Mouse (Mus musculus) limb, embryonic 13.5 days (tissue): ENCODE results near the gene Zfhx3. TPM values are rescaled to one million over a fixed set of nuclear protein-coding genes. Genes with fewer than 3 reads are reported as not detected.

Experiments used
- ATAC-seq: fragments of 200-750 bp; cut with Nextera tagmentation; 2 replicates; pipeline ENCODE4 v1.8.0; 2017; ENCODE audit warnings: low read depth, moderate number of reproducible peaks, moderate TSS enrichment; ENCODE audit not compliant: low FRiP score
- H3K27ac ChIP-seq: fragments of 300-500 bp; sonication (generic); 2 replicates; pipeline ENCODE4 v1.5.1; 2015; ENCODE audit warnings: inconsistent platforms, mild to moderate bottlenecking, moderate library complexity
- H3K27me3 ChIP-seq: fragments of 300-500 bp; sonication (generic); 2 replicates; pipeline ENCODE4 v1.6.1; 2015; ENCODE audit warnings: mild to moderate bottlenecking, inconsistent platforms
- H3K36me3 ChIP-seq: fragments of 300-500 bp; sonication (generic); 2 replicates; pipeline ENCODE4 v1.6.1; 2015; ENCODE audit warnings: inconsistent platforms, mild to moderate bottlenecking, moderate library complexity
- H3K4me1 ChIP-seq: fragments of 300-500 bp; sonication (generic); 2 replicates; pipeline ENCODE4 v1.6.1; 2015; ENCODE audit warnings: inconsistent platforms
- H3K4me2 ChIP-seq: fragments of 300-500 bp; sonication (generic); replicated peaks from 2 replicates; pipeline ENCODE4 v1.6.1; 2015; ENCODE audit warnings: inconsistent platforms, mild to moderate bottlenecking, moderate library complexity
- H3K4me3 ChIP-seq: fragments of 300-500 bp; sonication (generic); 2 replicates; pipeline ENCODE4 v1.5.1; 2015; ENCODE audit warnings: moderate library complexity, mild to moderate bottlenecking, inconsistent platforms
- H3K9ac ChIP-seq: fragments of 300-500 bp; sonication (generic); 2 replicates; pipeline ENCODE4 v1.6.1; 2015; ENCODE audit warnings: mild to moderate bottlenecking, inconsistent platforms
- H3K9me3 ChIP-seq: fragments of 300-500 bp; sonication (generic); 2 replicates; pipeline ENCODE4 v1.6.1; 2016; ENCODE audit warnings: inconsistent platforms
- WGBS: fragments of 180-500 bp; shearing (Covaris S2); methylation state at CpG from one replicate; pipeline ENCODE4 v1.1.7; 2015; 5-methylcytosine and 5-hydroxymethylcytosine counted together
- polyA plus RNA-seq: library from polyadenylated mRNA; unstranded; fragments of >200 nt; fragmentation: Nextera tagmentation; extraction: Ambion mirVana; gene quantifications from 2 replicates; pipeline ENCODE4 v1.2.1, GENCODE M21; 2015

Gene Zfhx3
- polyA plus RNA-seq, 1 experiment from 2014 or later, result 44.1 TPM

DNA sequence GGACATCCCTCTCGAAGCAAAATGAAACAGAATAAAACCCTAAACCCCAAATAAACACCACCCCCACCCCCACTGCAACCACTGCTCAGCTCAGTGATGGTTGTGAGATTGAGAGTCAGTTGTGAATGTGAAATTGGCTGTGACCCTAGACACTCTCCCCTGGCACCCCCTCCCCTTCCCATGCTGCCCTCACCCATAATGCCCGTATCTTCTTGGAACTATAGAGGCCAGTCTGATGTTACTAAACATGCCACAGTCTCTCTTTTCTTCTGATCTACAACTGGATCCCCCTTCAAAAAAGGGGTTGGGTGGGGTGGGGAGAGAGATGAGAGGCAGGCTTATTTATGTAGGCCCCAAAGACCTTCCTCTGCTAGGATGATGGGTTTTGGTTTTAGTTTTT, 767.0 kb downstream of the Zfhx3 start:
- Histone ChIP-seq H3K27me3 (no peaks in the 10 kb centered on the region), H3K27ac (peak overlapping the region; percentile 100), H3K9me3 (no peaks in the 10 kb centered on the region), H3K4me1 (peaks cover 88% of the 10 kb centered on the region), H3K9ac (peak overlapping the region; percentile 100), H3K36me3 (no peaks in the 10 kb centered on the region), H3K4me2 (peak overlapping the region; percentile 97), H3K4me3 (0 out of 2 replicates have a peak overlapping the region, but pooled peaks have one; percentile 7)
- 27% methylated on average over 2 of the region's 2 CpGs for WGBS
- ATAC-seq, result no peak

DNA sequence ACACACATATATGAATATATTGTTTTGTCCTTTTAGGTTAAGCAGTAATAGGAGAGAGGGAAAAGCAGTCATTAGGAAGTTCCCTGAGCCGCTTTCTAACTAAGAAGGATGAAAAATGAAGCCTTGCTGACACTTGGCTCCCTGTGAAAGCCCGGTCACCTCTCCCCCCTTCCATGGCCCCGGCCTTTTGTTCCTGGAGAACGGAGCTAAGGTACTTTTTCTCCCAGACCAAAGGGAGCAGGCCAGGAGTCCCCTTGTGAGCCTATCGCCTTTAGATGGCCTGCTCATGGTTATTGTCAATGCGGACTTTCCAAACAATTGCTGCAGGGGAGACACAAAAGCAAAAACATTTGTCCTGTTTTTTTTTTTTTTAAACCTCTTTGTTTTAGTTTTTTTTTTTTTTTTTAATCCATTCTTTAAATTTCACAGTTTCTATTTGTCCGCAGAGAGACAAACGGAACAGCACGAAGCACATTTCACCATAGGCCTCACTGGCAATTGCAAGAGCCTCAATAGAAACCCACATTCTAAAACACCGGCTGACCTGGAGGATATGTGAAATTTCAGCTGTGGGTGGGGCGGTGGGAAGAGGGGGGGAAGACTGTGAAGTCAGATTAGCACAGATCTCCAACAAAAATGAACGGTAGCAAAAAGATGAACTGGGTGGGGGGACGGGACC, 767.6 kb downstream of the Zfhx3 start:
- no peak overlapping the region for H3K4me3 ChIP-seq
- no peak for ATAC-seq
- H3K9me3 ChIP-seq, result no peaks in the 10 kb centered on the region
- peak overlapping the region; percentile 98; the same call in 1 of the 2 replicates for H3K27ac ChIP-seq
- H3K4me1 ChIP-seq, result peaks cover 89% of the 10 kb centered on the region
- peak overlapping the region; percentile 62 for H3K9ac ChIP-seq
- peak overlapping the region; percentile 97 for H3K4me2 ChIP-seq
- no peaks in the 10 kb centered on the region for H3K36me3 ChIP-seq
- WGBS, result 42% methylated on average over 13 of the region's 13 CpGs
- no peaks in the 10 kb centered on the region for H3K27me3 ChIP-seq

DNA sequence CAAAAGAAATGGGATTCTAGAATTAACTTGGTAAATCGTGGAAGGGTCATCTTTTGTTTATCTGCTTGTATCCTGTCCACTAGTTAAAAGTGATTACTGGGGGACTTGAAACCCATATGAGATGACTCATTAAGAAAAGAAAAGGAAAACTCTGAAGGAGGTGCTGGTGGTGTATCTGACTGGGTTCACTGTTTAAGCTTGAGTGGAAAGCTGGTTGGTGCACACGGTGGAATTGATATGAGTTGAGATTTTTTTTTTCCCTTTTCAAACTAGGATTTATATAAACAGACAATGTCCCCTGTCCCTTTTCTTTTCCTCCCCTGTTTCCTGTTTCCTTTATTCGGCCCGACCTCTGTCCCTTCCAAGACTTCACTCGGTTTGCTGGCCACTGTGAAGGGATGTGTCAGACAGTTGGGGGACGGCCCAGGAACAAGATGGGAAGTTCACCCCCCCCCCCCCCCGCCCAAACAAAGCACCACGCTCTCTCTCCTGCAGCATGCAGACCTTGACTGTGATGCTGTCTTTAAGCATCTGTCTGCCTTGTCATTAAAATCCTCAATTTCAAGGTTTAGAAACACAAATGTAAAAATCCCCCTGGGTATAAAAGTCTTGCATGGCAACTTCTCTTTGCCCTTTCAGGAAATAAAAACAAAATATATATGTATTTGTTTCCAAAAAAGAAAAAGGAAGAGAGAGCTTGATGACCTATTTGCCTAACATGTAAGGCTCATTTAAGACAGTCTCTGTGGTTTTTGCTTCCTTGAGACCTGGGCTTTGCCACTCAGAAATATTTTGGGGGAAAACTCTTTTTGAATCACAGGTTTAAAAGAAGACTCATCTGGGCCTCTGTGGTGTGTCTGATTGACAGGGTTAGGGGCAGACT, 768.4 kb downstream of the Zfhx3 start:
- Histone ChIP-seq H3K9me3 (no peaks in the 10 kb centered on the region), H3K9ac (peak overlapping the region; percentile 98), H3K4me2 (peak overlapping the region; percentile 97), H3K4me3 (no peak overlapping the region; the same call in 1 of the 2 replicates), H3K27me3 (no peaks in the 10 kb centered on the region), H3K4me1 (peaks cover 94% of the 10 kb centered on the region), H3K36me3 (no peaks in the 10 kb centered on the region), H3K27ac (peak overlapping the region; percentile 98)
- no peak for ATAC-seq
- WGBS, result 15% methylated on average over 8 of the region's 8 CpGs

DNA sequence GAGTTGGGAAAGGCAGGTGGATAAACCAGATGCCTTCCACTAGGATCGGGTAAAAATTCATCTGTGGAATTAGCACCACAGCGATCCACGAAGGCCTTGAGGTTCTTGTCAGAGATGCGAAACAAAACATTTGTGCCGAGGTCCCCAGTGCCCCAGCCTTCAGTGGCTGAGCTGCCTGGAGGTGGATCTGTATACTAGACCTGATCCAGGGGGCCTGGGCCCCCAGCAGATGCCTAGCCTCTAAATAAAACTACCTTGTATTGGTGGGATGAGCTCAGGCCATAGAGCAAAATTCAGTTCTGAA, 769.0 kb downstream of the Zfhx3 start:
- 20% methylated on average over 5 of the region's 5 CpGs for WGBS

GRCm38 (mm10) chr8:108712001-108712411, 769.6 kb downstream of the Zfhx3 start:
- ATAC-seq, result no peak
- H3K4me1 ChIP-seq, result peaks cover 94% of the 10 kb centered on the region
- WGBS, result 26% methylated on average over 14 of the region's 14 CpGs

More for the DNA sequence above, 769.0 kb downstream of the Zfhx3 start:
- Histone ChIP-seq H3K9me3 (no peaks in the 10 kb centered on the region), H3K36me3 (no peaks in the 10 kb centered on the region), H3K27me3 (no peaks in the 10 kb centered on the region), H3K4me3 (peak overlapping the region; percentile 86), H3K9ac (peak overlapping the region; percentile 98), H3K27ac (peak overlapping the region; percentile 98), H3K4me1 (peaks cover 94% of the 10 kb centered on the region), H3K4me2 (peak overlapping the region; percentile 97)
- ATAC-seq, result no peak

GRCm38 (mm10) chr8:108712607-108713006, 770.2 kb downstream of the Zfhx3 start:
- no peaks in the 10 kb centered on the region for H3K27me3 ChIP-seq
- ATAC-seq, result no peak
- WGBS, result 43% methylated on average over 4 of the region's 4 CpGs
- H3K9ac ChIP-seq, result peak overlapping the region; percentile 98
- H3K27ac ChIP-seq, result peak overlapping the region; percentile 98
- H3K36me3 ChIP-seq, result no peaks in the 10 kb centered on the region
- peak overlapping the region; percentile 97 for H3K4me2 ChIP-seq
- H3K4me1 ChIP-seq, result peaks cover 94% of the 10 kb centered on the region
- H3K4me3 ChIP-seq, result peak overlapping the region; percentile 86
- H3K9me3 ChIP-seq, result no peaks in the 10 kb centered on the region

More at GRCm38 (mm10) chr8:108712001-108712411, 769.6 kb downstream of the Zfhx3 start:
- H3K36me3 ChIP-seq, result no peaks in the 10 kb centered on the region
- H3K9me3 ChIP-seq, result no peaks in the 10 kb centered on the region
- peak overlapping the region; percentile 98 for H3K27ac ChIP-seq
- peak overlapping the region; percentile 98 for H3K9ac ChIP-seq
- peak overlapping the region; percentile 86 for H3K4me3 ChIP-seq
- H3K27me3 ChIP-seq, result no peaks in the 10 kb centered on the region
- peak overlapping the region; percentile 97 for H3K4me2 ChIP-seq

- Histone ChIP-seq H3K4me1 (peaks cover 94% of the 10 kb centered on the region), H3K27me3 (no peaks in the 10 kb centered on the region)
- 10% methylated on average over 19 of the region's 19 CpGs for WGBS
These were observed 771.1 kb downstream of the Zfhx3 start for GRCm38 (mm10) chr8:108713346-108714142.

GRCm38 (mm10) chr8:108714143-108714635, 771.7 kb downstream of the Zfhx3 start:
- Histone ChIP-seq H3K9me3 (no peaks in the 10 kb centered on the region), H3K9ac (peak overlapping the region; percentile 98), H3K27me3 (no peaks in the 10 kb centered on the region), H3K4me1 (peaks cover 94% of the 10 kb centered on the region), H3K27ac (peak overlapping the region; percentile 98), H3K36me3 (no peaks in the 10 kb centered on the region), H3K4me2 (peak overlapping the region; percentile 97), H3K4me3 (peak overlapping the region; percentile 86)
- under 1% methylated on average over 21 of the region's 21 CpGs for WGBS
- ATAC-seq, result peak; percentile 2; the same call in 1 of the 2 replicates

More at GRCm38 (mm10) chr8:108713346-108714142, 771.1 kb downstream of the Zfhx3 start:
- H3K36me3 ChIP-seq, result no peaks in the 10 kb centered on the region
- H3K4me3 ChIP-seq, result peak overlapping the region; percentile 86
- ATAC-seq, result no peak
- H3K9me3 ChIP-seq, result no peaks in the 10 kb centered on the region
- H3K4me2 ChIP-seq, result peak overlapping the region; percentile 97
- peak overlapping the region; percentile 98 for H3K27ac ChIP-seq
- H3K9ac ChIP-seq, result peak overlapping the region; percentile 98

DNA sequence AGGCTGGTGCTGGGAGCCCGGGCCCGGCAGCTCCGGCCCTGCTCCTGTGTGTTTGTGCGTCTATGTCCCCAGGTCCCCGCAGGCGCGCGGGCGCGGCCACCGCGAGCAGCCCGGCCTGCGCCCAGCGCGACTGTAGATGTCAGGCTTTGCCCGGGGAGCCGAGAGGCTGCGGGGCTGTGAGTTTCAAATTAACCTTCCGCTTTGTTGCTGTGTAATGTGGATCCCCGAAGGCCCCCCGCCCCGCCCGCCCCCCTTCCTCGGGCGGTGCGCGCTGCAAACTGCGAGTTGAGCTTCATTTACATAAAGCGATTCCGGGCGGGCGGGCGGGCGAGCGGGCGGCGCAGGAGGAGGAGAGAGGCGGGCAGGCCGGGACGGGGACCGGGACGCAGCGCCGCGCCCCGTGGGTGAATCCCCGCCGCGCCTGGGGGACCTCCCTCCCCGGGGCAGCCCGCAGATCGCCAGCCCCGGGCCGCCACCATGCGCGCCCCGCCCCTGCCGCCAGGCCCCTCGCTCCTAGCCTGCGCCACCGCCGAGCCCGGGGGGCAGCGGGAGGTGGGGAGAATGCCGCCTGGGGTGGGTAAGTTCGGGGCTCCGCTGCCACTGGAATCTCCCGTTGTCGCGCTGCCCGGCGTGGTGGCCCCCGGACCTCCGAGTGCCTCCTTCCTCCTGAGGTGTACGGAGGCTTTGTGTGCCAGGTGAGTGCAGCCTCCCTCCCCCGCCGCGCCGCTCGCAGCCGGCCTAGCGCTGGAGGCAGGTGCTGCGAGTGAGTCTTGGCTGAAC, 772.4 kb downstream of the Zfhx3 start:
- no peaks in the 10 kb centered on the region for H3K36me3 ChIP-seq
- peak overlapping the region; percentile 86 for H3K4me3 ChIP-seq
- under 1% methylated on average over 55 of the region's 84 CpGs for WGBS
- peak overlapping the region; percentile 97 for H3K4me2 ChIP-seq
- peak overlapping the region; percentile 98 for H3K9ac ChIP-seq
- H3K9me3 ChIP-seq, result no peaks in the 10 kb centered on the region
- H3K27ac ChIP-seq, result peak overlapping the region; percentile 98
- H3K4me1 ChIP-seq, result peaks cover 92% of the 10 kb centered on the region
- H3K27me3 ChIP-seq, result no peaks in the 10 kb centered on the region
- peak; percentile 30 for ATAC-seq

DNA sequence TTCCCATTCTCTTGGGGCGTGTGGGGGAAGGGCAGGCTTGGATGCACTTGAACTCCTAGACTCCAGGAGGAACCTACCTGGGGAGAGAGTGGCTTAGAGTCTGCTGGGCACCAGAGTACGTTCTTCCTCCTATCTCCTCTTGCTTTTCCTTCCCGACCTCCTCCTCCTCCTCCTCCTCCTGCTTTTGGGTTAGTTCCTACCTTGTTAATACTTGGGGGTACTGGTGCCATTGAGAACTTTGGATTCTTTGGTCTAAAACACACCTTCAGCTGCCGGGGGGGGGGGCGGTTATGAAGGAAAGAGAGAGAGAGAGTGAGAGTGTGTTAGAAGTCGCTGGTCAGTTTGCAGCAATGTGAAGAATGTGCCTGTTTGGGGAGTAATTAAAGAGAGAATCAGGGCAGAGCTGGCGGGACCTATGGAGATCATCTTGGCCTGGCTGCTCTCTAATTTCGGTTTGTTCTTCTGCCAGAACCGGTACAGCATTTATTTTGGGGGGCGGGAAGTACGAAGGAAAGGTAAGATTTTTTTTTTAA, 773.0 kb downstream of the Zfhx3 start:
- no peak for ATAC-seq
- peak overlapping the region; percentile 97 for H3K4me2 ChIP-seq
- H3K9ac ChIP-seq, result peak overlapping the region; percentile 98
- H3K4me1 ChIP-seq, result peaks cover 92% of the 10 kb centered on the region
- peak overlapping the region; percentile 86 for H3K4me3 ChIP-seq
- WGBS, result 6% methylated on average over 10 of the region's 11 CpGs
- no peaks in the 10 kb centered on the region for H3K9me3 ChIP-seq
- no peaks in the 10 kb centered on the region for H3K36me3 ChIP-seq
- H3K27me3 ChIP-seq, result no peaks in the 10 kb centered on the region
- H3K27ac ChIP-seq, result peak overlapping the region; percentile 98
